Mouse (Mus musculus) lung, embryonic 15.5 days (tissue): ENCODE measurements around the gene Kcnh4. TPM values are rescaled to one million over a fixed set of nuclear protein-coding genes. Genes with fewer than 3 reads are reported as not detected.

Experiments
- ATAC-seq: fragments of 200-750 bp; cut with Nextera tagmentation; 2 replicates; pipeline ENCODE4 v1.8.0; 2017; ENCODE audit warnings: moderate number of reproducible peaks, borderline replicate concordance; ENCODE audit not compliant: low FRiP score, low TSS enrichment; ENCODE audit errors: extremely low read depth
- H3K27ac ChIP-seq: fragments of 300-500 bp; sonication (generic); 2 replicates; pipeline ENCODE4 v1.5.1; 2015; ENCODE audit warnings: moderate library complexity, mild to moderate bottlenecking, inconsistent platforms
- H3K27me3 ChIP-seq: fragments of 300-500 bp; sonication (generic); 2 replicates; pipeline ENCODE4 v1.6.1; 2015; ENCODE audit warnings: inconsistent platforms
- H3K36me3 ChIP-seq: fragments of 300-500 bp; sonication (generic); 2 replicates; pipeline ENCODE4 v1.6.1; 2015; ENCODE audit warnings: inconsistent platforms
- H3K4me1 ChIP-seq: fragments of 300-500 bp; sonication (generic); 2 replicates; pipeline ENCODE4 v1.6.1; 2015; ENCODE audit warnings: inconsistent platforms
- H3K4me2 ChIP-seq: fragments of 300-500 bp; sonication (generic); 2 replicates; pipeline ENCODE4 v1.6.1; 2015; ENCODE audit warnings: inconsistent platforms, mild to moderate bottlenecking, moderate library complexity
- H3K4me3 ChIP-seq: fragments of 300-500 bp; sonication (generic); 2 replicates; pipeline ENCODE4 v1.5.1; 2015; ENCODE audit warnings: mild to moderate bottlenecking, inconsistent platforms
- H3K9ac ChIP-seq: fragments of 300-500 bp; sonication (generic); 2 replicates; pipeline ENCODE4 v1.6.1; 2015; ENCODE audit warnings: inconsistent platforms
- H3K9me3 ChIP-seq: fragments of 300-500 bp; sonication (generic); 2 replicates; pipeline ENCODE4 v1.6.1; 2016; ENCODE audit warnings: inconsistent platforms
- WGBS: fragments of 180-500 bp; shearing (Covaris S2); methylation state at CpG from one replicate; pipeline ENCODE4 v1.1.7; 2015; 5-methylcytosine and 5-hydroxymethylcytosine counted together
- polyA plus RNA-seq: library from polyadenylated mRNA; unstranded; fragments of >200 nt; fragmentation: Nextera tagmentation; extraction: Ambion mirVana; gene quantifications from 2 replicates; pipeline ENCODE4 v1.2.1, GENCODE M21; 2015

Gene Kcnh4
- polyA plus RNA-seq, 1 experiment from 2014 or later: not detected

DNA sequence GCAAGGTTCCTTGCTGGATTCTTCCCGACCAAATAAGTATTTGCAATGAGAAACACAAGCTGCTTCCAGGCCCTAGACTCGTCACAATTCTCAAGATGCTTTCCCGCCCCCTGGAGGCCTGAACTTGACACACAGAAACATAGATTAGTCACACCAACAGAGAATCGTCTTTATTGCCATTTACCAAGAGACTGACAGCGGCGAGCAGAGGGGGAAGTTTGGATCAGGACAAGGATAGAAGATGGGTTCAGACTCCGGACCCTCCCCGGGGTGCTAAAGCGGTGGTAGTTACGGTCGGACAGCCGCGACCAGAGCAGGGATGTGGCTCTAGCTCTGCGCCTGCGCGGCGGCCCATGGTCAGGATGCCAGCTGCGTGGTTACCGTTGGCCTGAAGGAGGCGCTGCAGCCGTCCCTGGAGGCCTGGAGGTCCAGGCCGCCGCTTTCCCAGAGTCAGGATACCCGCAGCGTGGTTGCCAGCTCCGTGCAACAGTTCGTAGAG is 1.9 kb upstream of the Kcnh4 start:
- Histone ChIP-seq H3K4me1 (peaks cover 17% of the 10 kb centered on the region), H3K4me2 (peak overlapping the region; percentile 73), H3K27ac (no peak overlapping the region), H3K4me3 (peak overlapping the region; percentile 44), H3K27me3 (peaks cover 37% of the 10 kb centered on the region), H3K9me3 (no peaks in the 10 kb centered on the region), H3K9ac (peak overlapping the region; percentile 32), H3K36me3 (no peaks in the 10 kb centered on the region)
- WGBS: under 1% methylated on average over 27 of the region's 27 CpGs
- ATAC-seq: peak; percentile 48; the same call in 1 of the 2 replicates

DNA sequence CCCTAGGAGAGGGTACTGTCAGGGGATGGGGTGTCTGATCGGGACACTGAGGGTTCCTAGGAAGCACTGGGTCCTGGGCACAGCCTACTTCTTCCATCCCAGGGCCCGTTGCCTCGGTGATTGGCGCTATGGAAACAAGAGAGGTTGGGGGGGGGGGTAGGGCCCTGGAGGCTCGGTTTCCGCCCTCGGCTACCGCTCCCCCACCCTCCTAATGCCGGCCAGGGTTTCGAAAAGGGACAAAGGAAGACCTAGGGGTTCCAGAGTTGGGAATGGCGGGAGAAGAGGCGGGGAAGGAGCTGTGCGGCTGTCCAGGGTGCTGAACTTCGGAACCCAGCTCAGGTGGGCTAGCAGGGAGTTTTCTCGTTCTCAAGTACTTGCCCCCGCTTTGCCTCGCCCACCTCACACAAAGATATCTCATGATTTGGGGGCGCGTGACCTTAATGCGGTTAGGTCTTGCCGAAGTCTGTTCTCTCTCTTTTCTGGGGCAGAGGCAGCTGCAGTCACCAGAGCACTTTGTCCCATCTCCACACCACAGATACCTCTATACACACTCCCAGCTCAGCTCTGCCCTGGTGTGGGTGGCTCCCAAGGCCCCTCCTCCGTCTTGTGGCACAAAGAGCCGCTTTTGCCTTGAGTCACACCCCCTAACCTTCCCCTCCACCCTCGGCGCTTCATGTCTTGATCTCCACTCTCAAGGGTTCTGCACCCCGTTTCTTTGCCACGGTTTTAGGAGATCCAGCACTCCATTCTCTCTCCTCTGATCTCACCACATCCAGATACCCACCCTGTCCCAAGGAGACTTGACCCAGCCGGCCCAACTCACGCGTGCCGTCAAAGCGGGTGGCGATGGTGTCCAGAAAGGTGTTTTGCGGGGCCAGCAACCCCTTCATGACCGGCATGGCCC is 783 bp downstream of the Kcnh4 start:
- 0 out of 2 replicates have a peak, but pooled peaks have one; percentile 40 for ATAC-seq
- H3K27ac ChIP-seq: no peak overlapping the region
- WGBS: 2% methylated on average over 35 of the region's 35 CpGs
- H3K27me3 ChIP-seq: peaks cover 37% of the 10 kb centered on the region
- no peaks in the 10 kb centered on the region for H3K9me3 ChIP-seq
- H3K4me3 ChIP-seq: peak overlapping the region; percentile 28
- peaks cover 17% of the 10 kb centered on the region for H3K4me1 ChIP-seq
- H3K36me3 ChIP-seq: no peaks in the 10 kb centered on the region
- H3K4me2 ChIP-seq: peak overlapping the region; percentile 63
- H3K9ac ChIP-seq: no peak overlapping the region

- Histone ChIP-seq H3K36me3 (no peaks in the 10 kb centered on the region), H3K4me3 (no peak overlapping the region), H3K27ac (no peak overlapping the region), H3K9me3 (no peaks in the 10 kb centered on the region), H3K4me1 (peaks cover 17% of the 10 kb centered on the region), H3K27me3 (peaks cover 36% of the 10 kb centered on the region), H3K4me2 (no peak overlapping the region), H3K9ac (no peak overlapping the region)
- ATAC-seq: no peak
- 84% methylated on average over 12 of the region's 12 CpGs for WGBS
Observed at GRCm38 (mm10) chr11:100757566-100757965, 2.2 kb downstream of the Kcnh4 start.

GRCm38 (mm10) chr11:100756476-100756875 is 3.3 kb downstream of the Kcnh4 start:
- no peak for ATAC-seq
- Histone ChIP-seq H3K4me1 (peaks cover 11% of the 10 kb centered on the region), H3K9ac (no peak overlapping the region), H3K4me2 (no peak overlapping the region), H3K27ac (no peak overlapping the region), H3K9me3 (no peaks in the 10 kb centered on the region), H3K27me3 (peaks cover 40% of the 10 kb centered on the region), H3K36me3 (no peaks in the 10 kb centered on the region), H3K4me3 (no peak overlapping the region)
- WGBS: 59% methylated on average over 6 of the region's 6 CpGs

DNA sequence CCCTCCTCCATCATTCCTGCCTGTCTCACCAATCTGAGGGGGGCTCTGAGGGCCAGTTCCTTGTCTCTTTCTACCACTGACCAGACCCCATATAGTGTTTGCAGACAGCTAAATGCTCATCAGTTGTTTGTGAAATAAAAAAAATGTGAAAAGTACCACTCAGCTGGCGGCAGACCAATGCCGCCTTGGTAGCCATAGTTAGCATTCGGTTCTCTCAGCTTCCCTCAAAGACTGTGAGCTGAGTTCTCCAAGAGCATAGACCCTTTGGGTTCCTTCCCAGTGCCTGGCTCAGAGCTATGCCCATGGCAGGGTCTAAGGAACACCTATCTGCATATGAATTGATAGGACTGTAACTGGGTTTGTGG is 5.1 kb downstream of the Kcnh4 start:
- no peak overlapping the region for H3K4me3 ChIP-seq
- H3K27ac ChIP-seq: no peak overlapping the region
- H3K9ac ChIP-seq: no peak overlapping the region
- 88% methylated on average over 3 of the region's 3 CpGs for WGBS
- no peaks in the 10 kb centered on the region for H3K36me3 ChIP-seq
- peaks cover 27% of the 10 kb centered on the region for H3K27me3 ChIP-seq
- H3K4me1 ChIP-seq: peaks cover 8% of the 10 kb centered on the region
- H3K9me3 ChIP-seq: no peaks in the 10 kb centered on the region
- ATAC-seq: no peak
- no peak overlapping the region for H3K4me2 ChIP-seq

- Histone ChIP-seq H3K9me3 (no peaks in the 10 kb centered on the region), H3K27me3 (peaks cover 27% of the 10 kb centered on the region), H3K4me2 (no peak overlapping the region), H3K27ac (no peak overlapping the region), H3K4me3 (no peak overlapping the region), H3K36me3 (no peaks in the 10 kb centered on the region), H3K4me1 (peaks cover 3% of the 10 kb centered on the region; the same call in 1 of the 2 replicates), H3K9ac (no peak overlapping the region)
- no peak for ATAC-seq
- 80% methylated on average over 12 of the region's 12 CpGs for WGBS
Observed at GRCm38 (mm10) chr11:100754021-100754692, 5.6 kb downstream of the Kcnh4 start.

DNA sequence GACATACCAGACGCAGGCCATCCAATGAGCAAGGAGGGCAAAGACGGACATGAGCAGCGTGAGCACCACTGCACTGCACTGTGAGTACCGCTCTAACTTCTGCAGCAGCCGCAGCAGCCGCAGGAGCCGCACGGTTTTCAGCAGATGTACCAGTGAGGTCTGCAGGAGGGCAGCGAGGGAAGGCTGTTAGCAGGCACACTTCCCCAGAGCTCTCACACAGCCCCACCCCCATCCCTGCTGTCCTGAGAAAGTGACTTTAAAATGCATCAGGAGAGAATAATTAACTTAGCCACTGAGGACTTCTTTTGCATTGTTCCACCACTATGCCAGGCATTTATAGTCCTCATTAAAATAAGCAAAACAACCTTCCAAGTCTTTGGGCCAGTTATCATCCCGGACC is 7.4 kb downstream of the Kcnh4 start:
- H3K4me1 ChIP-seq: no peaks in the 10 kb centered on the region
- H3K9me3 ChIP-seq: no peaks in the 10 kb centered on the region
- peaks cover 28% of the 10 kb centered on the region; the same call in 1 of the 2 replicates for H3K27me3 ChIP-seq
- no peak overlapping the region for H3K4me2 ChIP-seq
- ATAC-seq: no peak
- H3K27ac ChIP-seq: no peak overlapping the region
- H3K9ac ChIP-seq: no peak overlapping the region
- no peak overlapping the region for H3K4me3 ChIP-seq
- WGBS: 34% methylated on average over 10 of the region's 10 CpGs
- no peaks in the 10 kb centered on the region for H3K36me3 ChIP-seq

DNA sequence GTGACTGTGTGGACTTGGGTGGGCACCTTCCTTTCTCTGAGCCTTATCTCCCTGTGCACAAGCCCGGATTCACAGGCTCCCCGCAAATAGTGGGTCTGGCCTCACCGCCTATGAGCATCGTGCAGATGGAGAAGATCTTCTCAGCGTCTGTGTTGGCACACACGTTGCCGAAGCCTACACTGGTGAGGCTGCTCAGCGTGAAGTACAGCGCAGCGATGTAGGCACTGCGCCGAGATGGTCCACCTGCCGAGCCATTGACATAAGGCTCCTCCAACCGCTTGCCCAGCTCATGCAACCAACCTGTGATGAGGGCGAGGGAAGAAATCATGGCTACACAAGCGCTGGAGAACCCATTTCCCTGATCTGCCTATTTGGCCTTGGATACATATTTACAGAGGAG is 9.6 kb downstream of the Kcnh4 start:
- 84% methylated on average over 16 of the region's 16 CpGs for WGBS

DNA sequence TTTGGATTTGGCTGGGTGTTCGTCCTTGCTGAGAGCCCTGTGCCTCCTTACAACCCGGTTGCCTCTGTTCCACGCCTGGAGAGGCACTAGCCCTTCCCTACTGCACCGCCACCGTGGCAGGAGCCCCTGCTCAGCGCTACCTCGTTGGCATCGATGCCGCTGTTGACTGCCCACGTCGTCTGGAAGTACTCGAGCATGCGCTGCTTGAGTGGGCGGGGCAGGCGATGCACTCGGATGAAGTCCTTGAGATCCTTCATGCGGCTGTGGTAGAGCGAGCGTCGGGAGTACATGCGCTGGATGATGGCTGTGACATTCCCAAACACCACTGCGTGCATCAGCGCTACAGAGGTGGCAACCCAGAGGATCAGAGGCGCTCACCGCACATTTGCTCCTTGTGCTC is 10.3 kb downstream of the Kcnh4 start:
- H3K36me3 ChIP-seq: no peaks in the 10 kb centered on the region
- H3K4me2 ChIP-seq: no peak overlapping the region
- no peak for ATAC-seq
- no peak overlapping the region for H3K27ac ChIP-seq
- no peaks in the 10 kb centered on the region for H3K9me3 ChIP-seq
- no peaks in the 10 kb centered on the region for H3K4me1 ChIP-seq
- H3K27me3 ChIP-seq: peaks cover 29% of the 10 kb centered on the region; the same call in 1 of the 2 replicates
- H3K9ac ChIP-seq: no peak overlapping the region
- 31% methylated on average over 25 of the region's 25 CpGs for WGBS
- no peak overlapping the region for H3K4me3 ChIP-seq

More for the DNA sequence above, 9.6 kb downstream of the Kcnh4 start:
- Histone ChIP-seq H3K9ac (no peak overlapping the region), H3K27me3 (peaks cover 29% of the 10 kb centered on the region; the same call in 1 of the 2 replicates), H3K36me3 (no peaks in the 10 kb centered on the region), H3K4me3 (no peak overlapping the region), H3K27ac (no peak overlapping the region), H3K4me1 (no peaks in the 10 kb centered on the region), H3K4me2 (no peak overlapping the region), H3K9me3 (no peaks in the 10 kb centered on the region)
- no peak for ATAC-seq

DNA sequence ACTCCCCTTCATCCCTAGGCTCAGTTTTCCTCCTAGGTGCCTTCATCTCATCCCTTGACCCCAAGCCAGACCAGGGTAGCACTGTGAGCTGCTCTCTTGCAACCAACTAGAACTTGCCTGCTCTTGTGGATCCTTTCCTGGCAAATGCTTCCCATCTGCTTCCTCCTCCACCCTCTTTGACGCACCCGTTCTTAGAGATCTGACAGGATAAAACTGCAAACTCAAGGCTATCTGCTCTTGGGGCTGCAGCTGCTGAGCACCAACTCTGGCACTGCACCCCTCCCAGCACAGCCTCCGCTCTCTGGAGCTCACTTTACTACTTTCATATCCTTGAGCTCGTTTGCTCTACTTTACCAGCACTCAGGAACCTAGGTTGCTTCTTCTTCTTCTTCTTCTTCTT is 11.1 kb downstream of the Kcnh4 start:
- peaks cover 29% of the 10 kb centered on the region; the same call in 1 of the 2 replicates for H3K27me3 ChIP-seq
- 66% methylated on average over 4 of the region's 4 CpGs for WGBS
- no peaks in the 10 kb centered on the region for H3K9me3 ChIP-seq
- H3K4me2 ChIP-seq: no peak overlapping the region
- no peaks in the 10 kb centered on the region for H3K4me1 ChIP-seq
- H3K4me3 ChIP-seq: no peak overlapping the region
- no peak overlapping the region for H3K9ac ChIP-seq
- no peak overlapping the region for H3K27ac ChIP-seq
- ATAC-seq: no peak
- H3K36me3 ChIP-seq: no peaks in the 10 kb centered on the region

DNA sequence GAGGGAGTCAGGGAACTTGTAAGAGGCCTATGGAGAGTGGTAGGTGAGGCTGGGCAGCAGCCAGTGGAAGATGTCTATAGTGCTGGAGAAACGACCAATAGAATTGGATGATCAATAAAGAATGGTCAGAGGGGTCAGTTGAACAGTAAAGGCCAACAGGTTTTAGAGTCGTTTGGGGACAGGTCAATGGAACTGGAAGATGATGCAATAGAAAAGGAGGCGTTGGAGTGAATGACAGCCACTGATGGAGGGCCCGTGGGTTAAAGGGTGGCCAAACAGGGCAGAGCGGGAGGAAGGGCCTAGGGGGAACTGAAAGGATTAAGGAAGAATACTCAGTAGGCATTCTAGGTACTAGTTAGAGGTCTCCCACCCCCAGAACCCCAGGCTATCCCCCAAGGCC is 12.6 kb downstream of the Kcnh4 start:
- H3K4me2 ChIP-seq: no peak overlapping the region
- WGBS: 56% methylated on average over 5 of the region's 5 CpGs
- peaks cover 29% of the 10 kb centered on the region; the same call in 1 of the 2 replicates for H3K27me3 ChIP-seq
- no peak overlapping the region for H3K9ac ChIP-seq
- H3K36me3 ChIP-seq: no peaks in the 10 kb centered on the region
- H3K27ac ChIP-seq: no peak overlapping the region
- H3K9me3 ChIP-seq: no peaks in the 10 kb centered on the region
- no peak overlapping the region for H3K4me3 ChIP-seq
- ATAC-seq: no peak
- no peaks in the 10 kb centered on the region for H3K4me1 ChIP-seq

DNA sequence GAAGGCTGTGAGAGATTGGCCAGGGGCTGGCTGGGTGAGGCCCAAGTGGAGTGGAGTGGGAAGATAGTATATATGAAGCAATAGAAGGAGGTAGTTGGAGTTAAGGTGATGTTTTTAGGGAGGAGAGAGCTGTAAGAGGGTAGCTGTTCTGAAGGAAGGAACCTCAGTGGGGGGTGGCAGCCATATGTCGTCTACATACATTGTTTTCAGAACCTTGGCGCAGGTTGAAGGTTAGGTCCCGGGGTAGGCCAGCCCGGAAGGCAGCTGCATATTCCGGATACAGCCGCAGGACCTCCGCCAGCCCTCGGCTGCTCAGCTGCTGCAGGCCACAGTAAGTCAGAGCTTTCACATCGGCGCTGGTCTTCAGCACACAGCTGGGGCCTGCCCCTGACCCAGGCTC is 13.2 kb downstream of the Kcnh4 start:
- no peak overlapping the region for H3K4me2 ChIP-seq
- H3K4me3 ChIP-seq: no peak overlapping the region
- H3K36me3 ChIP-seq: no peaks in the 10 kb centered on the region
- ATAC-seq: no peak
- H3K27ac ChIP-seq: no peak overlapping the region
- 66% methylated on average over 10 of the region's 10 CpGs for WGBS
- H3K9me3 ChIP-seq: no peaks in the 10 kb centered on the region
- H3K9ac ChIP-seq: no peak overlapping the region
- no peaks in the 10 kb centered on the region for H3K4me1 ChIP-seq
- peaks cover 23% of the 10 kb centered on the region; the same call in 1 of the 2 replicates for H3K27me3 ChIP-seq
